Mouse (Mus musculus) thymus, adult 2 months (tissue): Measurements from ENCODE around the gene Isyna1.

Experiments
- CTCF ChIP-seq: fragments of 200-500 bp; IDR thresholded peaks from 2 replicates; pipeline ENCODE4 v1.5.1; 2012; ENCODE audit warnings: mild to moderate bottlenecking, control low read depth, low read length, moderate library complexity, borderline replicate concordance; ENCODE audit not compliant: control insufficient read depth, poor library complexity, insufficient read depth; ENCODE audit errors: extremely low read depth
- POLR2A ChIP-seq: fragments of 200-500 bp; IDR thresholded peaks from 2 replicates; pipeline ENCODE4 v1.6.1; 2012; ENCODE audit warnings: mild to moderate bottlenecking, low read length, control low read depth, moderate library complexity; ENCODE audit not compliant: control insufficient read depth, poor library complexity, insufficient read depth; ENCODE audit errors: extremely low read depth

DNA sequence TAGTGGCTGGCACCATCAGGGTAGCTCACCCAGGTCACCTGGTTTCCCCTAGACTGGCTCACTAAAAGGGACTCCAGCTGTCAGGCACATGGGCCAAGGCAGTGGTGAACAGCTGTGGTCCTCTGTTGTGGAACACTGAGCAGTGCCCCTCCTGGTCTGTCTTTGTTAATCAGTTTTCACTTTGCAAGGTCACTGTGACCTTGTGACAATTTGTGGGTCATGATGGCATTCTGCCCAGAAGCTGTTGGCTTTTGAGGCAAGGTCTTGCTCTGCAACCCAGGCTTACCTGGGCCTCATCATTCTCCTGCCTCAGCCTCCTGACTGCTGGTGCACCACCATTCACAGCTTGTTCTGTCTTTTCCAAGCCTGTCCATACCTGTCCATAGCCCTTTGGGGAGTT is 23.8 kb upstream of the Isyna1 start:
- TF ChIP-seq CTCF = no peak
- TF ChIP-seq POLR2A = no peak
